Comparison of ENCODE assay signal across 12 mouse cellular contexts in the genomic region with DNA sequence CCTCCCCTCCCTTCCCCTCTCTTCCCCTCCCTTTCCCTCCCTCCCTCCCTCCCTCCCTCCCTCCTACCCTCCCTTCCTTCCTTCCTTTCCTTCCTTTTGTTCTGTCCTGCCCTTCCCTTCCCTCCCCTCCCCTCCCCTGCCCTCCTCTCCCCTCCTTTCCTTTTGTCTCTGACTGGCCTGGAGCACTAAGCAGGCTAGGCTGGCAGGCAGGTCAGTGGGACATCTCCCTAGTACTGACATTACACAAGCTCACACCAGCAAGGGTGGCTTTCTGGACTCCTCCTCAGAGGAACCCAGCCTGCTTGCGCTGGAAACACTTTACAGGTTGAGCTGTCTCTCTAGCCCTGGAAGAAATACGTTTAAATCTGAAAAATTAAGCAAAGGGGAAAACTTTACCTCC.
"Had no signal": no experiment of that assay in that cellular context is flagged by ENCODE, and none has a peak within 500 bp of the region (broad histone marks: within the 10 kb centered on the region; RNA-seq: fewer than 3 reads in every experiment).

No protein-coding gene starts in this region.

- H3K4me2 ChIP-seq: limb, embryonic 13.5 days; neural tube, embryonic 12.5 days had no signal

- H3K4me3 ChIP-seq: limb, embryonic 13.5 days; myocyte; neural tube, embryonic 12.5 days had no signal

- H3K27me3 ChIP-seq: limb, embryonic 13.5 days; neural tube, embryonic 12.5 days had no signal

- H3K27ac ChIP-seq: kidney, postnatal 0 days; limb, embryonic 13.5 days; liver, embryonic 14.5 days; neural tube, embryonic 12.5 days; stomach, postnatal 0 days had no signal

- DNase-seq: kidney, adult 11 months; kidney, adult 9 months; kidney, postnatal 36 days; layer of hippocampus, adult 9-11 months; lung, adult 18-20 months; right cerebral cortex, adult 18-20 months had no signal

- H3K9me3 ChIP-seq: limb, embryonic 13.5 days; neural tube, embryonic 12.5 days had no signal

- H3K9ac ChIP-seq: limb, embryonic 13.5 days; liver, embryonic 14.5 days; neural tube, embryonic 12.5 days had no signal

- H3K36me3 ChIP-seq: limb, embryonic 13.5 days; neural tube, embryonic 12.5 days had no signal
